Mouse (Mus musculus) embryonic fibroblast, embryonic 13.5 days (primary cell): Measurements from ENCODE around the gene Dusp2.

Source experiments
- CTCF ChIP-seq: IDR thresholded peaks from 2 replicates; pipeline ENCODE4 v1.5.1; 2011; ENCODE audit warnings: mild to moderate bottlenecking, control low read depth, low read length, moderate library complexity, borderline replicate concordance; ENCODE audit not compliant: insufficient read depth
- POLR2A ChIP-seq: IDR thresholded peaks from 2 replicates; pipeline ENCODE4 v1.6.1; 2011; ENCODE audit warnings: low read depth, mild to moderate bottlenecking, control low read depth, low read length, moderate library complexity

DNA sequence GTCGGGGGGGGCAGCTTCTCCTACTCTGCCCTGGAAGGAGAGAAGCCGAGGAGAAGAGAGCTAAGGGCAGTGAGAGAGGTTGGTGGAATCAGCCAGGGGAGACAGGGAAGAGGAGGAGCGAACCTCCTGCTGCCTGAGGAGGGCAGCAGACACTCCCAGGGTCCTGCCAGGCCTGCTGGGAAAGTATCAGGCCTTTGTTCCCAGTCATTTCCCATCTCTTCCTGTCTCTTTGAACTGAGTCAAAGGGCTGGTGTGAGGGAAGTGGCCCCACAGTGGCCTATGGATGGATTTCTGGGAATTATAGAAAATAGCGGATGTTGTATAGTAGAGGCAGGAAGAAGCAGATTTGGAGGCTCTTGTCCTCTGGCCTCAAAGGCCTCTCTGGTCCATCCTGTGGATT, 22.1 kb upstream of the Dusp2 start:
- TF ChIP-seq POLR2A = no peak
- TF ChIP-seq CTCF = no peak
